Mouse (Mus musculus) intestine, postnatal 0 days (tissue): ENCODE results near the gene Gpr173. TPM values are rescaled to one million over a fixed set of nuclear protein-coding genes. Genes with fewer than 3 reads are reported as not detected.
A peak's percentile ranks its signal among the peaks of the same experiment; 100 is the strongest.

Experiments
- ATAC-seq: fragments of 200-750 bp; cut with Nextera tagmentation; 2 replicates; pipeline ENCODE4 v1.8.0; 2017; ENCODE audit warnings: mild to moderate bottlenecking, moderate TSS enrichment, moderate library complexity
- H3K27ac ChIP-seq: fragments of 300-500 bp; sonication (generic); 2 replicates; pipeline ENCODE4 v1.5.1; 2014; ENCODE audit warnings: mild to moderate bottlenecking, low read depth, low read length, moderate library complexity
- H3K27me3 ChIP-seq: fragments of 300-500 bp; sonication (generic); replicated peaks from 2 replicates; pipeline ENCODE4 v1.6.1; 2014; ENCODE audit warnings: low read length, mixed read lengths; ENCODE audit not compliant: control insufficient read depth, insufficient read depth
- H3K36me3 ChIP-seq: fragments of 300-500 bp; sonication (generic); 2 replicates; pipeline ENCODE4 v1.6.1; 2014; ENCODE audit warnings: mild to moderate bottlenecking, moderate library complexity; ENCODE audit not compliant: control insufficient read depth, insufficient read depth
- H3K4me1 ChIP-seq: fragments of 300-500 bp; sonication (generic); replicated peaks from 2 replicates; pipeline ENCODE4 v1.6.1; 2014; ENCODE audit warnings: antibody characterized with exemption, low read length, mixed read lengths; ENCODE audit not compliant: control insufficient read depth, insufficient read depth
- H3K4me2 ChIP-seq: fragments of 300-500 bp; sonication (generic); replicated peaks from 2 replicates; pipeline ENCODE4 v1.6.1; 2014; ENCODE audit warnings: low read depth, mild to moderate bottlenecking, moderate library complexity
- H3K4me3 ChIP-seq: fragments of 300-500 bp; sonication (generic); 2 replicates; pipeline ENCODE4 v1.5.1; 2014; ENCODE audit warnings: low read depth, low read length
- H3K9ac ChIP-seq: fragments of 300-500 bp; sonication (generic); 2 replicates; pipeline ENCODE4 v1.6.1; 2014; ENCODE audit warnings: mild to moderate bottlenecking, low read depth, low read length
- H3K9me3 ChIP-seq: fragments of 300-500 bp; sonication (generic); 2 replicates; pipeline ENCODE4 v1.6.1; 2016; ENCODE audit warnings: mixed run types; ENCODE audit not compliant: control insufficient read depth
- CTCF ChIP-seq: sonication (generic); IDR thresholded peaks from 2 replicates; pipeline ENCODE4 v1.5.1; 2016; ENCODE audit warnings: low read depth, mild to moderate bottlenecking, control low read depth, antibody characterized with exemption, moderate library complexity
- whole genome bisulfite sequencing: fragments of 180-500 bp; shearing (Covaris S2); extraction: QIAGEN DNeasy Blood & Tissue Kit; methylation state at CpG from one replicate; pipeline ENCODE4 v1.1.7; 2014; 5-methylcytosine and 5-hydroxymethylcytosine counted together
- polyA plus RNA-seq: library from polyadenylated mRNA; unstranded; fragments of >200 nt; fragmentation: Nextera tagmentation; extraction: Ambion mirVana; gene quantifications from 2 replicates; pipeline ENCODE4 v1.2.1, GENCODE M21; 2015

Gene Gpr173
- polyA plus RNA-seq = 0.60 and 0.68 TPM in 2 replicates

DNA sequence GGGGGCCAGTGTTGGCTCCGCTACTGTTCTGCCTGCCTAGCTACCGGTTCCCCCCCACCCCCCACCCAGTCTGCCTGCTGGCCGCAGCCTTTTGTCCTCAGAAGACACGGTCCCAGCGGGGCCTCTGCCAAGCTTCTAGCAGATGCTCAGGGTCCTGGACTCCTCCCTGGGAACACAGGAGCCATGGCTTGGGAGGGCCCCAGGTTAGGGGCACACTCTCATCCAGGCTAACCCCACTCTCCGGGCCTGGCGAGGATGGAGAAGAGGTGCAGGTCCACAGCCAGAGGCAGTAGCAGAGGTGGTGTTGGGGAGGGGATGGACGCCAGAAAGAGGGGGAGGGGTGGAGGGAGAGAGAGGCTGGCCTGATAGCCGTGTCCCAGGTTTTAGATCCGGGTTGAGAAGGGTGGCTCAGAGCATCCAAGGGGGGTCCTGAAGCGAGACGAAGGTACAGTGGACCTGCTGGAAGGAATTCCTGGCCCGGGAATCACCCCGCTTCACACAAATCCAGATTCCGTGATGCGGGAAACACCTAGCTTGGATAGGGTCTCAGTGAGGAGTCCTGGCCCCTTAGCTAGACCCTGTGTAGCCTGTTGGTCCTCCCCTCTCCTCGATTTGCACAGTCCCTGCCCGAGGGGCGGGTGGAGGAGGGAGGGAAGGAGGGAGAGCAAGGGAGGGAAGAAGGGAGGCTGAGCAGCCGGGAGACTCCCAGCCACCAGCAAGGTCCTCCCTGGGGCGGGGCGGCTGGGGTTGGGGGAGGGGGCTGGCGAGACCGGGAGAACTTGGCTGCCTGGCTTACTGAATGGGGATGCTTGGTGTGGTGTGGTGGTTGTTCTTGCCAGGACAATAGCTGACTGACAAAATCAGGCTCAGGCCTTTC, at the start of gene Gpr173:
Gene Gpr173 (minus strand): TSS at position 308 of the 877 bp plus-strand sequence.
- Histone ChIP-seq H3K4me1 (no peaks in the 10 kb centered on the region), H3K36me3 (no peaks in the 10 kb centered on the region), H3K27me3 (no peaks in the 10 kb centered on the region; the same call in 1 of the 2 replicates), H3K4me2 (peak within 1 kb of the TSS; percentile 47), H3K9ac (0 out of 2 replicates have a peak within 1 kb of the TSS, but pooled peaks have one; percentile 3), H3K27ac (no peak within 1 kb of the TSS), H3K4me3 (peak within 1 kb of the TSS; percentile 36), H3K9me3 (no peaks in the 10 kb centered on the region)
- ATAC-seq = peak; percentile 47; the same call in 1 of the 2 replicates
- TF ChIP-seq CTCF = no peak
- 22% methylated on average over 21 of the region's 24 CpGs for WGBS

DNA sequence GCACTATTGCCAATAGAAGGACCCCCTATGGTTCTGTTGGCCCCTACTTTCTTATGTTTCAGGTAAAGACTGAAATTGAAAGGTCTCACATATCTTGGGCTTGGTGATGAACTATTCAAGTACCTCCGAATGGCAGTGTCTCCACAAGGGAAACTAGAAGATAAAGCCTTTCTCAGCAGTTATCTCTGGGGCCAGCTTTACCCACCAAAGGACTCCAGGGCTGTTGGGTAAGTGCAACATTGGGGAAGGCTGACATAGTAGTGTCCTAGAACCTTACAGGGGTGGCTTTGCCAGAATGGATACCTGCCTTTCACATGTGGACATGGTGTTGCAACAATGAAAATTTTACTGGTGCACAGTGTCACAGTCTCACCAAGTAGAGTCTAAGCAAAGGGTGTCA, 34.7 kb upstream of the Gpr173 start:
- no peaks in the 10 kb centered on the region for H3K27me3 ChIP-seq
- H3K4me3 ChIP-seq = no peak overlapping the region
- no peak overlapping the region for H3K9ac ChIP-seq
- no peak for TF ChIP-seq CTCF
- H3K36me3 ChIP-seq = no peaks in the 10 kb centered on the region
- H3K4me1 ChIP-seq = no peaks in the 10 kb centered on the region
- H3K27ac ChIP-seq = no peak overlapping the region
- no peak overlapping the region for H3K4me2 ChIP-seq
- no peaks in the 10 kb centered on the region for H3K9me3 ChIP-seq
- 87% methylated on average over 1 of the region's 1 CpGs for WGBS
- no peak for ATAC-seq

- H3K4me2 ChIP-seq = no peak overlapping the region
- no peaks in the 10 kb centered on the region for H3K4me1 ChIP-seq
- ATAC-seq = no peak
- 80% methylated on average over 2 of the region's 2 CpGs for WGBS
- H3K9ac ChIP-seq = no peak overlapping the region
- no peaks in the 10 kb centered on the region for H3K9me3 ChIP-seq
- no peaks in the 10 kb centered on the region for H3K36me3 ChIP-seq
- H3K27ac ChIP-seq = no peak overlapping the region
- no peak for TF ChIP-seq CTCF
- no peak overlapping the region for H3K4me3 ChIP-seq
- no peaks in the 10 kb centered on the region for H3K27me3 ChIP-seq
Observed at GRCm38 (mm10) chrX:152400096-152400495, 31.6 kb upstream of the Gpr173 start.

DNA sequence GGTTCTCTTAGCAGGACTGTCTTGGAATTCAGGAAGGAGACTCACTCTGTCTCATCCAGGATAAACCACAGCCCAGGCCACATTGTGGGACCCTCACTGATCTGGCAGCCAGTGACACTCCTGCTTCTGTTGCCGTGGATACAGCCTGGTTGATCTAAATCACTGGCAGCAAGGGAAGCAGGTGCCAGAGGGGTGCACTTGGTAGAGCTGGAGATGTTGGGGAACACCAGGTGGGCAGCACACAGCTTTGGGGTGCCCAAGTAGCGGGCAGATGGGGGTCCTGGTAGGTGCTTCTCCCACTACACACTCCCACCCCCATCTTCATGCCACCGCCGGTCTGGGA, 479 bp downstream of the Gpr173 start:
- H3K9ac ChIP-seq = no peak overlapping the region
- peak overlapping the region; percentile 36 for H3K4me3 ChIP-seq
- no peaks in the 10 kb centered on the region for H3K9me3 ChIP-seq
- 18% methylated on average over 4 of the region's 4 CpGs for WGBS
- H3K27me3 ChIP-seq = no peaks in the 10 kb centered on the region; the same call in 1 of the 2 replicates
- peak; percentile 33; the same call in 1 of the 2 replicates for ATAC-seq
- no peaks in the 10 kb centered on the region for H3K36me3 ChIP-seq
- no peak overlapping the region for H3K27ac ChIP-seq
- TF ChIP-seq CTCF = no peak
- no peaks in the 10 kb centered on the region for H3K4me1 ChIP-seq
- H3K4me2 ChIP-seq = peak overlapping the region; percentile 47

DNA sequence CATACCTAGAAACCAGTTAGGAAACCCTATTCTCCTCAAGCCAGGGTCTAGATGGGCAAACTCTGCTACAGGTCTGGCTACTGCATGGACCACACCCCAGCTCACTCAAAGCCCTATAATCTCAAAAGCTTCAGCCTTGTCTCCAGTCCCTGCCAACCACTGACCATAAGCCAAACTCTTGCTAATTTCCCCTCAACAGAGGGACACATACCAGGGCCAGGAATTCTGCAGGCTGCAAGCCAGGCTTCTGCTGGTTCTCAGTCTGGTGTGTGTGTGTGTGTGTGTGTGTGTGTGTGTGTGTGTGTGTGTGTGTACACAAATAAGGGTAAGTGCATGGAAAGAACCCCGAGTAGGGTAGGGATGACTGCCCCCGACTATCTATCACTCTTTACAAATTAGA, 2.1 kb downstream of the Gpr173 start:
- H3K4me1 ChIP-seq = no peaks in the 10 kb centered on the region
- TF ChIP-seq CTCF = no peak
- 47% methylated on average over 2 of the region's 2 CpGs for WGBS
- no peaks in the 10 kb centered on the region; the same call in 1 of the 2 replicates for H3K27me3 ChIP-seq
- no peak overlapping the region for H3K4me2 ChIP-seq
- H3K9me3 ChIP-seq = no peaks in the 10 kb centered on the region
- H3K36me3 ChIP-seq = no peaks in the 10 kb centered on the region
- H3K9ac ChIP-seq = no peak overlapping the region
- ATAC-seq = no peak
- H3K27ac ChIP-seq = no peak overlapping the region
- no peak overlapping the region for H3K4me3 ChIP-seq

DNA sequence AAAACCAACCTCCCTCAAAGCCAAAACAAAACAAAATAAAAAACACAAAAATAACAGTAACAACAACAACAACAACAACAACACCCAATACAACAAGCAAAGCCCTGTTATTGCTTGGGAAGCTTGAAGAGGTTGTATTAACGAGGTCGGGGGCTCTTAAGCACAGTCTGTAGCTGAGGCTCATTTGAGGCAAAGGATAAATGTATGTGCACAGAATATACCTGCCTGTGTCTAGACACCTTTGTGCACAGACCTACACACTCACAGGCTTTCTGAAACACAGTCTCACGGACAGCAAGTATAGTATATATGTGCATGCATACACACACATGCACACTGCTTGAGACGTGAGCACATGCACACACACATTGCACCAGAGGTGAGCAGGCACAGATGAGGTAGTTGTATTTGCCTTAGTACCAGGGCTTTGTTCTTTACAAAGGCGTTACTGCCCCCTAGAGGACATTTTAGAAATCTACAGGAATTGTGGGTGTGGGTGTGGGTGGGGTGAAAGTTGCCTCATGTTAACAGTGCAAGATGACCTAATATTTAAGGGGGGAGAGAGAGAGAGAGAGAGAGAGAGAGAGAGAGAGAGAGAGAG, 15.9 kb downstream of the Gpr173 start:
- ATAC-seq = peak; percentile 33; the same call in 1 of the 2 replicates
- H3K27ac ChIP-seq = no peak overlapping the region
- H3K27me3 ChIP-seq = no peaks in the 10 kb centered on the region
- H3K4me3 ChIP-seq = no peak overlapping the region
- no peaks in the 10 kb centered on the region for H3K9me3 ChIP-seq
- H3K36me3 ChIP-seq = no peaks in the 10 kb centered on the region
- peak; percentile 73 for TF ChIP-seq CTCF
- H3K4me2 ChIP-seq = no peak overlapping the region
- 22% methylated on average over 5 of the region's 5 CpGs for WGBS
- no peaks in the 10 kb centered on the region for H3K4me1 ChIP-seq
- no peak overlapping the region for H3K9ac ChIP-seq
